Mouse (Mus musculus): ENCODE data around the gene Gad1. TPM values are rescaled to one million over a fixed set of nuclear protein-coding genes. Genes with fewer than 3 reads are reported as not detected.
"Not testable (repeated sequence)": the region's sequence is repeated elsewhere in the genome, so short reads cannot be mapped to it uniquely, and the experiment has no call there.

Gene Gad1
- polyA plus RNA-seq (2015; fragmentation: Nextera tagmentation; extraction: Ambion mirVana): 0.22 and 0.23 TPM in 2 replicates

GRCm38 (mm10) chr2:70552772-70553171 lies at the start of gene Gad1:
TSS of gene Gad1 (plus strand) at chr2:70553072.
- 47% methylated on average over 4 of the region's 4 CpGs for WGBS
- no peak for ATAC-seq (ENCODE audit: extremely low read depth, insufficient number of reproducible peaks, low FRiP score, low TSS enrichment)
- H3K4me2 ChIP-seq: no peak within 1 kb of the TSS

GRCm38 (mm10) chr2:70503436-70503835 lies 49.4 kb upstream of the Gad1 start:
- 72% methylated on average over 10 of the region's 10 CpGs for WGBS
- no peak for ATAC-seq (ENCODE audit: extremely low read depth, insufficient number of reproducible peaks, low FRiP score, low TSS enrichment)
- no peak overlapping the region for H3K4me2 ChIP-seq
- no peak overlapping the region for H3K9ac ChIP-seq
- no peaks in the 10 kb centered on the region for H3K36me3 ChIP-seq
- no peaks in the 10 kb centered on the region for H3K9me3 ChIP-seq
- H3K4me1 ChIP-seq: peaks cover 8% of the 10 kb centered on the region
- no peak overlapping the region for H3K4me3 ChIP-seq
- peaks cover 33% of the 10 kb centered on the region for H3K27me3 ChIP-seq (replicated peaks)
- H3K27ac ChIP-seq (replicated peaks): no peak overlapping the region

More at GRCm38 (mm10) chr2:70552772-70553171, at the start of gene Gad1:
- no peak within 1 kb of the TSS for H3K4me3 ChIP-seq
- H3K9me3 ChIP-seq: no peaks in the 10 kb centered on the region
- peaks cover 24% of the 10 kb centered on the region; the same call in 1 of the 2 replicates for H3K27me3 ChIP-seq (replicated peaks)
- H3K27ac ChIP-seq (replicated peaks): no peak within 1 kb of the TSS
- peaks cover 3% of the 10 kb centered on the region; the same call in 1 of the 2 replicates for H3K4me1 ChIP-seq
- H3K36me3 ChIP-seq: no peaks in the 10 kb centered on the region
- H3K9ac ChIP-seq: no peak within 1 kb of the TSS

- no peak for ATAC-seq (ENCODE audit: extremely low read depth, insufficient number of reproducible peaks, low FRiP score, low TSS enrichment)
- Histone ChIP-seq H3K4me3 (no peak overlapping the region), H3K4me2 (no peak overlapping the region), H3K9me3 (no peaks in the 10 kb centered on the region), H3K9ac (no peak overlapping the region), H3K4me1 (peaks cover 14% of the 10 kb centered on the region), H3K27me3 (replicated peaks) (peaks cover 23% of the 10 kb centered on the region), H3K27ac (replicated peaks) (peak overlapping the region; percentile 66; the same call in 1 of the 2 replicates), H3K36me3 (no peaks in the 10 kb centered on the region)
- WGBS: 23% methylated on average over 1 of the region's 1 CpGs
Measured at GRCm38 (mm10) chr2:70505229-70505628, 47.6 kb upstream of the Gad1 start.

GRCm38 (mm10) chr2:70505896-70506295 lies 47.0 kb upstream of the Gad1 start:
- peak overlapping the region; percentile 33; the same call in 1 of the 2 replicates for H3K27ac ChIP-seq (replicated peaks)
- peaks cover 14% of the 10 kb centered on the region for H3K4me1 ChIP-seq
- no peak overlapping the region for H3K4me3 ChIP-seq
- WGBS: 38% methylated on average over 4 of the region's 4 CpGs
- ATAC-seq (ENCODE audit: extremely low read depth, insufficient number of reproducible peaks, low FRiP score, low TSS enrichment): no peak
- no peaks in the 10 kb centered on the region for H3K36me3 ChIP-seq
- no peaks in the 10 kb centered on the region for H3K9me3 ChIP-seq
- H3K4me2 ChIP-seq: no peak overlapping the region
- H3K27me3 ChIP-seq (replicated peaks): peaks cover 23% of the 10 kb centered on the region
- no peak overlapping the region for H3K9ac ChIP-seq

GRCm38 (mm10) chr2:70506372-70506771 lies 46.5 kb upstream of the Gad1 start:
- no peak overlapping the region for H3K27ac ChIP-seq (replicated peaks)
- H3K9me3 ChIP-seq: no peaks in the 10 kb centered on the region
- WGBS: 42% methylated on average over 2 of the region's 2 CpGs
- no peaks in the 10 kb centered on the region for H3K36me3 ChIP-seq
- no peak for ATAC-seq (ENCODE audit: extremely low read depth, insufficient number of reproducible peaks, low FRiP score, low TSS enrichment)
- H3K4me1 ChIP-seq: peaks cover 14% of the 10 kb centered on the region
- no peak overlapping the region for H3K4me2 ChIP-seq
- no peak overlapping the region for H3K9ac ChIP-seq
- H3K4me3 ChIP-seq: no peak overlapping the region
- peaks cover 23% of the 10 kb centered on the region for H3K27me3 ChIP-seq (replicated peaks)

- Histone ChIP-seq H3K9ac (peak within 1 kb of the TSS; percentile 77), H3K4me1 (peaks cover 14% of the 10 kb centered on the region), H3K9me3 (no peaks in the 10 kb centered on the region), H3K27me3 (replicated peaks) (peaks cover 23% of the 10 kb centered on the region), H3K4me2 (peak within 1 kb of the TSS; percentile 85), H3K4me3 (peak within 1 kb of the TSS; percentile 69), H3K36me3 (no peaks in the 10 kb centered on the region), H3K27ac (replicated peaks) (peak within 1 kb of the TSS; percentile 21; the same call in 1 of the 2 replicates)
- ATAC-seq (ENCODE audit: extremely low read depth, insufficient number of reproducible peaks, low FRiP score, low TSS enrichment): no peak
- 25% methylated on average over 10 of the region's 10 CpGs for WGBS
Measured at GRCm38 (mm10) chr2:70508496-70508895, 44.4 kb upstream of the Gad1 start, which contains the start of gene Erich2. TSS of gene Erich2 (plus strand) at chr2:70508819.

GRCm38 (mm10) chr2:70509021-70509632 lies 43.7 kb upstream of the Gad1 start:
- Histone ChIP-seq H3K27me3 (replicated peaks) (peaks cover 19% of the 10 kb centered on the region), H3K9me3 (no peaks in the 10 kb centered on the region), H3K36me3 (no peaks in the 10 kb centered on the region), H3K27ac (replicated peaks) (peak overlapping the region; percentile 21; the same call in 1 of the 2 replicates), H3K4me1 (peaks cover 14% of the 10 kb centered on the region), H3K4me2 (peak overlapping the region; percentile 85), H3K9ac (peak overlapping the region; percentile 77), H3K4me3 (peak overlapping the region; percentile 69)
- under 1% methylated on average over 54 of the region's 56 CpGs for WGBS
- peak; percentile 88 for ATAC-seq (ENCODE audit: extremely low read depth, insufficient number of reproducible peaks, low FRiP score, low TSS enrichment)

- H3K4me3 ChIP-seq; H3K36me3 ChIP-seq; H3K27ac ChIP-seq (replicated peaks); H3K9me3 ChIP-seq; ATAC-seq (ENCODE audit: extremely low read depth, insufficient number of reproducible peaks, low FRiP score, low TSS enrichment); H3K9ac ChIP-seq; H3K4me2 ChIP-seq; H3K4me1 ChIP-seq; H3K27me3 ChIP-seq (replicated peaks): not testable (repeated sequence)
- 43% methylated on average over 7 of the region's 7 CpGs for WGBS
Measured at GRCm38 (mm10) chr2:70538283-70538682, 14.6 kb upstream of the Gad1 start.

GRCm38 (mm10) chr2:70550671-70551070 lies 2.2 kb upstream of the Gad1 start:
- 46% methylated on average over 6 of the region's 6 CpGs for WGBS
- Histone ChIP-seq H3K9me3 (0 out of 2 replicates have a peak, but pooled peaks cover under 1% of the 10 kb centered on the region), H3K4me2 (no peak overlapping the region), H3K36me3 (no peaks in the 10 kb centered on the region), H3K9ac (no peak overlapping the region), H3K4me1 (no peaks in the 10 kb centered on the region; the same call in 1 of the 2 replicates), H3K4me3 (no peak overlapping the region), H3K27ac (replicated peaks) (no peak overlapping the region), H3K27me3 (replicated peaks) (peaks cover 5% of the 10 kb centered on the region; the same call in 1 of the 2 replicates)
- no peak for ATAC-seq (ENCODE audit: extremely low read depth, insufficient number of reproducible peaks, low FRiP score, low TSS enrichment)

- Histone ChIP-seq H3K27ac (replicated peaks) (no peak overlapping the region), H3K9me3 (no peaks in the 10 kb centered on the region), H3K4me3 (no peak overlapping the region), H3K4me1 (peaks cover 3% of the 10 kb centered on the region; the same call in 1 of the 2 replicates), H3K27me3 (replicated peaks) (peaks cover 11% of the 10 kb centered on the region; the same call in 1 of the 2 replicates), H3K36me3 (no peaks in the 10 kb centered on the region), H3K9ac (no peak overlapping the region), H3K4me2 (no peak overlapping the region)
- ATAC-seq (ENCODE audit: extremely low read depth, insufficient number of reproducible peaks, low FRiP score, low TSS enrichment): no peak
- 74% methylated on average over 2 of the region's 2 CpGs for WGBS
Measured at GRCm38 (mm10) chr2:70551446-70551845, 1.4 kb upstream of the Gad1 start.

- WGBS: 73% methylated on average over 15 of the region's 15 CpGs
- H3K4me3 ChIP-seq: no peak overlapping the region
- no peak overlapping the region for H3K27ac ChIP-seq (replicated peaks)
Measured at GRCm38 (mm10) chr2:70552067-70552598, 739 bp upstream of the Gad1 start.

More at GRCm38 (mm10) chr2:70552067-70552598, 739 bp upstream of the Gad1 start:
- ATAC-seq (ENCODE audit: extremely low read depth, insufficient number of reproducible peaks, low FRiP score, low TSS enrichment): no peak
- no peaks in the 10 kb centered on the region for H3K36me3 ChIP-seq
- peaks cover 3% of the 10 kb centered on the region; the same call in 1 of the 2 replicates for H3K4me1 ChIP-seq
- H3K9ac ChIP-seq: no peak overlapping the region
- H3K9me3 ChIP-seq: no peaks in the 10 kb centered on the region
- peaks cover 17% of the 10 kb centered on the region; the same call in 1 of the 2 replicates for H3K27me3 ChIP-seq (replicated peaks)
- no peak overlapping the region for H3K4me2 ChIP-seq
